Mouse (Mus musculus) heart, embryonic 12.5 days (tissue): Measurements from ENCODE around the gene Taco1. TPM values are rescaled to one million over a fixed set of nuclear protein-coding genes. Genes with fewer than 3 reads are reported as not detected.

ENCODE experiments used
- ATAC-seq: fragments of 200-750 bp; cut with Nextera tagmentation; 2 replicates; pipeline ENCODE4 v1.8.0; 2017; ENCODE audit warnings: moderate TSS enrichment, moderate library complexity; ENCODE audit not compliant: insufficient number of reproducible peaks, low FRiP score
- H3K27ac ChIP-seq: fragments of 300-500 bp; sonication (generic); 2 replicates; pipeline ENCODE4 v1.5.1; 2016; ENCODE audit warnings: mild to moderate bottlenecking, moderate library complexity; ENCODE audit not compliant: poor library complexity, severe bottlenecking
- H3K27me3 ChIP-seq: fragments of 300-500 bp; sonication (generic); replicated peaks from 2 replicates; pipeline ENCODE4 v1.6.1; 2016; ENCODE audit warnings: mild to moderate bottlenecking, moderate library complexity
- H3K36me3 ChIP-seq: fragments of 300-500 bp; sonication (generic); 2 replicates; pipeline ENCODE4 v1.6.1; 2016; ENCODE audit warnings: mild to moderate bottlenecking, moderate library complexity
- H3K4me1 ChIP-seq: fragments of 300-500 bp; sonication (generic); replicated peaks from 2 replicates; pipeline ENCODE4 v1.6.1; 2016; ENCODE audit warnings: mild to moderate bottlenecking
- H3K4me2 ChIP-seq: fragments of 300-500 bp; sonication (generic); 2 replicates; pipeline ENCODE4 v1.6.1; 2016; ENCODE audit warnings: mild to moderate bottlenecking, moderate library complexity
- H3K4me3 ChIP-seq: fragments of 300-500 bp; sonication (generic); 2 replicates; pipeline ENCODE4 v1.5.1; 2016; ENCODE audit warnings: mild to moderate bottlenecking
- H3K9ac ChIP-seq: fragments of 300-500 bp; sonication (generic); 2 replicates; pipeline ENCODE4 v1.6.1; 2016; ENCODE audit warnings: mild to moderate bottlenecking, moderate library complexity
- H3K9me3 ChIP-seq: fragments of 300-500 bp; sonication (generic); replicated peaks from 2 replicates; pipeline ENCODE4 v1.6.1; 2016; ENCODE audit warnings: mild to moderate bottlenecking, moderate library complexity
- WGBS: fragments of 180-500 bp; shearing (Covaris S2); methylation state at CpG from one replicate; pipeline ENCODE4 v1.1.7; 2016; 5-methylcytosine and 5-hydroxymethylcytosine counted together
- polyA plus RNA-seq: library from polyadenylated mRNA; unstranded; fragments of >200 nt; fragmentation: Nextera tagmentation; extraction: Ambion mirVana; gene quantifications from 2 replicates; pipeline ENCODE4 v1.2.1, GENCODE M21; 2016

Gene Taco1
- polyA plus RNA-seq, 1 experiment from 2014 or later: 11.8 TPM

GRCm38 (mm10) chr11:106037418-106037751, 28.5 kb upstream of the Taco1 start:
- peak overlapping the region; percentile 96 for H3K9ac ChIP-seq
- H3K9me3 ChIP-seq: no peaks in the 10 kb centered on the region
- peaks cover 15% of the 10 kb centered on the region for H3K4me1 ChIP-seq
- ATAC-seq: peak; percentile 9; the same call in 1 of the 2 replicates
- H3K4me2 ChIP-seq: peak overlapping the region; percentile 98
- peak overlapping the region; percentile 99 for H3K4me3 ChIP-seq
- peak overlapping the region; percentile 92 for H3K27ac ChIP-seq
- peaks cover 3% of the 10 kb centered on the region; the same call in 1 of the 2 replicates for H3K36me3 ChIP-seq
- 0% methylated on average over 13 of the region's 13 CpGs for WGBS
- H3K27me3 ChIP-seq: no peaks in the 10 kb centered on the region

- peaks cover 5% of the 10 kb centered on the region; the same call in 1 of the 2 replicates for H3K4me1 ChIP-seq
- H3K27ac ChIP-seq: no peak overlapping the region
- no peaks in the 10 kb centered on the region for H3K9me3 ChIP-seq
- no peak overlapping the region for H3K9ac ChIP-seq
- peaks cover 30% of the 10 kb centered on the region for H3K36me3 ChIP-seq
- no peaks in the 10 kb centered on the region for H3K27me3 ChIP-seq
- no peak for ATAC-seq
- no peak overlapping the region for H3K4me2 ChIP-seq
- H3K4me3 ChIP-seq: no peak overlapping the region
These were observed 21.5 kb upstream of the Taco1 start for GRCm38 (mm10) chr11:106044349-106044748.

GRCm38 (mm10) chr11:106045256-106045655, 20.6 kb upstream of the Taco1 start:
- no peaks in the 10 kb centered on the region for H3K27me3 ChIP-seq
- no peak overlapping the region for H3K4me3 ChIP-seq
- WGBS: 84% methylated on average over 1 of the region's 1 CpGs
- no peak for ATAC-seq
- H3K9ac ChIP-seq: no peak overlapping the region
- H3K36me3 ChIP-seq: peaks cover 37% of the 10 kb centered on the region
- no peak overlapping the region for H3K4me2 ChIP-seq
- H3K27ac ChIP-seq: no peak overlapping the region
- no peaks in the 10 kb centered on the region for H3K9me3 ChIP-seq
- H3K4me1 ChIP-seq: peaks cover 5% of the 10 kb centered on the region; the same call in 1 of the 2 replicates

GRCm38 (mm10) chr11:106045780-106046179, 20.1 kb upstream of the Taco1 start:
- Histone ChIP-seq H3K27ac (no peak overlapping the region), H3K9ac (no peak overlapping the region), H3K36me3 (peaks cover 39% of the 10 kb centered on the region), H3K4me1 (peaks cover 5% of the 10 kb centered on the region; the same call in 1 of the 2 replicates), H3K27me3 (no peaks in the 10 kb centered on the region), H3K4me2 (no peak overlapping the region), H3K9me3 (no peaks in the 10 kb centered on the region), H3K4me3 (no peak overlapping the region)
- no peak for ATAC-seq
- WGBS: 92% methylated on average over 3 of the region's 3 CpGs

GRCm38 (mm10) chr11:106046584-106046983, 19.3 kb upstream of the Taco1 start:
- 84% methylated on average over 9 of the region's 9 CpGs for WGBS
- Histone ChIP-seq H3K36me3 (peaks cover 47% of the 10 kb centered on the region), H3K9ac (no peak overlapping the region), H3K27me3 (no peaks in the 10 kb centered on the region), H3K9me3 (no peaks in the 10 kb centered on the region), H3K4me1 (peaks cover 5% of the 10 kb centered on the region; the same call in 1 of the 2 replicates), H3K4me2 (no peak overlapping the region), H3K4me3 (no peak overlapping the region), H3K27ac (no peak overlapping the region)
- ATAC-seq: no peak

GRCm38 (mm10) chr11:106053921-106054320, 11.9 kb upstream of the Taco1 start:
- 88% methylated on average over 2 of the region's 2 CpGs for WGBS
- no peaks in the 10 kb centered on the region for H3K4me1 ChIP-seq
- H3K4me2 ChIP-seq: no peak overlapping the region
- peaks cover 92% of the 10 kb centered on the region for H3K36me3 ChIP-seq
- H3K9me3 ChIP-seq: no peaks in the 10 kb centered on the region
- ATAC-seq: no peak
- no peak overlapping the region for H3K9ac ChIP-seq
- no peak overlapping the region for H3K4me3 ChIP-seq
- no peak overlapping the region for H3K27ac ChIP-seq
- H3K27me3 ChIP-seq: no peaks in the 10 kb centered on the region

GRCm38 (mm10) chr11:106054600-106054999, 11.3 kb upstream of the Taco1 start:
- Histone ChIP-seq H3K27ac (no peak overlapping the region), H3K27me3 (no peaks in the 10 kb centered on the region), H3K9ac (no peak overlapping the region), H3K9me3 (no peaks in the 10 kb centered on the region), H3K4me1 (no peaks in the 10 kb centered on the region), H3K4me3 (no peak overlapping the region), H3K36me3 (peaks cover 92% of the 10 kb centered on the region), H3K4me2 (no peak overlapping the region)
- ATAC-seq: no peak
- 90% methylated on average over 8 of the region's 8 CpGs for WGBS

GRCm38 (mm10) chr11:106055341-106055740, 10.5 kb upstream of the Taco1 start:
- 81% methylated on average over 6 of the region's 6 CpGs for WGBS
- Histone ChIP-seq H3K9ac (no peak overlapping the region), H3K4me3 (no peak overlapping the region), H3K36me3 (peaks cover 92% of the 10 kb centered on the region), H3K4me2 (no peak overlapping the region), H3K27me3 (no peaks in the 10 kb centered on the region), H3K9me3 (no peaks in the 10 kb centered on the region), H3K4me1 (no peaks in the 10 kb centered on the region), H3K27ac (no peak overlapping the region)
- no peak for ATAC-seq

- Histone ChIP-seq H3K4me3 (no peak overlapping the region), H3K9ac (no peak overlapping the region), H3K27ac (no peak overlapping the region), H3K4me1 (no peaks in the 10 kb centered on the region), H3K36me3 (peaks cover 79% of the 10 kb centered on the region), H3K9me3 (no peaks in the 10 kb centered on the region), H3K4me2 (no peak overlapping the region), H3K27me3 (no peaks in the 10 kb centered on the region)
- no peak for ATAC-seq
- 83% methylated on average over 8 of the region's 8 CpGs for WGBS
These were observed 8.9 kb upstream of the Taco1 start for GRCm38 (mm10) chr11:106056819-106057491.

- Histone ChIP-seq H3K27ac (no peak overlapping the region), H3K4me2 (no peak overlapping the region), H3K9ac (no peak overlapping the region), H3K36me3 (peaks cover 70% of the 10 kb centered on the region), H3K4me1 (no peaks in the 10 kb centered on the region), H3K9me3 (no peaks in the 10 kb centered on the region), H3K27me3 (no peaks in the 10 kb centered on the region), H3K4me3 (no peak overlapping the region)
- WGBS: 79% methylated on average over 8 of the region's 8 CpGs
- ATAC-seq: no peak
These were observed 7.8 kb upstream of the Taco1 start for GRCm38 (mm10) chr11:106058020-106058419.

GRCm38 (mm10) chr11:106060549-106060948, 5.3 kb upstream of the Taco1 start:
- peaks cover 45% of the 10 kb centered on the region for H3K36me3 ChIP-seq
- no peak overlapping the region for H3K9ac ChIP-seq
- H3K4me3 ChIP-seq: no peak overlapping the region
- WGBS: 83% methylated on average over 1 of the region's 1 CpGs
- no peak overlapping the region for H3K27ac ChIP-seq
- H3K4me2 ChIP-seq: no peak overlapping the region
- ATAC-seq: no peak
- H3K4me1 ChIP-seq: no peaks in the 10 kb centered on the region
- no peaks in the 10 kb centered on the region for H3K9me3 ChIP-seq
- H3K27me3 ChIP-seq: no peaks in the 10 kb centered on the region

GRCm38 (mm10) chr11:106061311-106061710, 4.5 kb upstream of the Taco1 start:
- Histone ChIP-seq H3K4me3 (no peak overlapping the region), H3K27me3 (no peaks in the 10 kb centered on the region), H3K4me1 (no peaks in the 10 kb centered on the region), H3K9ac (no peak overlapping the region), H3K36me3 (peaks cover 37% of the 10 kb centered on the region), H3K4me2 (no peak overlapping the region), H3K9me3 (no peaks in the 10 kb centered on the region), H3K27ac (no peak overlapping the region)
- WGBS: 85% methylated on average over 1 of the region's 1 CpGs
- no peak for ATAC-seq
